15 mouse cellular contexts compared by ENCODE assay signal in genomic region chr6:111738983-111739382, GRCm38 (mm10).
A peak's percentile ranks its signal among the peaks of the same experiment; 100 is the strongest.
DNase-seq lines count a peak whose midpoint lies in the region; ATAC-seq and TF ChIP-seq lines count a peak whose summit lies in the region.
"Had no signal": no experiment of that assay in that cellular context is flagged by ENCODE, and none has a peak within 500 bp of the region (broad histone marks: within the 10 kb centered on the region; RNA-seq: fewer than 3 reads in every experiment).

No protein-coding gene starts in this region.

- H3K4me1 ChIP-seq in forebrain, embryonic 13.5 days = no peaks in the 10 kb centered on the region
- no peaks in the 10 kb centered on the region for H3K4me1 ChIP-seq in forebrain, embryonic 11.5 days (replicated peaks; ENCODE audit: control insufficient read depth, insufficient read depth, low read length)
- H3K4me1 ChIP-seq: embryonic facial prominence, embryonic 15.5 days; liver, embryonic 13.5 days had no signal

- no peaks in the 10 kb centered on the region for H3K27me3 ChIP-seq in forebrain, embryonic 13.5 days
- H3K27me3 ChIP-seq in forebrain, embryonic 11.5 days (ENCODE audit: control insufficient read depth, insufficient read depth, low read length) = no peaks in the 10 kb centered on the region
- H3K27me3 ChIP-seq: embryonic facial prominence, embryonic 15.5 days; liver, embryonic 13.5 days had no signal

- no peak for TF ChIP-seq CTCF in layer of hippocampus, adult 2 months (conservative IDR thresholded peaks at IDR 0.05)

- no peaks in the 10 kb centered on the region for H3K36me3 ChIP-seq in forebrain, embryonic 13.5 days (ENCODE audit: poor library complexity, severe bottlenecking)
- no peaks in the 10 kb centered on the region for H3K36me3 ChIP-seq in forebrain, embryonic 11.5 days (ENCODE audit: control insufficient read depth, insufficient read depth, low read length)
- H3K36me3 ChIP-seq: embryonic facial prominence, embryonic 15.5 days; liver, embryonic 13.5 days had no signal

- no peaks in the 10 kb centered on the region for H3K9me3 ChIP-seq in forebrain, embryonic 13.5 days (replicated peaks)
- H3K9me3 ChIP-seq in forebrain, embryonic 11.5 days (ENCODE audit: control insufficient read depth, low read length) = no peaks in the 10 kb centered on the region
- H3K9me3 ChIP-seq: embryonic facial prominence, embryonic 15.5 days; liver, embryonic 13.5 days had no signal

- DNase-seq in forebrain, embryonic 11.5 days (ENCODE audit: low spot score) = no peak
- DNase-seq in cerebellum, adult 8-10 months = peak; percentile 84
- peak; percentile 40 to 44 for DNase-seq in layer of hippocampus, adult 2 months (ENCODE audit: low spot score in 2 of 2)
- DNase-seq in right cerebral cortex, adult 2 months (ENCODE audit: low spot score in 2 of 2) = peak; percentile 5 to 13
- DNase-seq in kidney, postnatal 4 days = no peak
- no peak for DNase-seq in urinary bladder, postnatal 25 days (ENCODE audit: low spot score)
- DNase-seq: gastrocnemius, postnatal 10 days; liver, embryonic 13.5 days; thymus, postnatal 36 days had no signal

- H3K9ac ChIP-seq in forebrain, embryonic 13.5 days = no peak overlapping the region
- H3K9ac ChIP-seq in forebrain, embryonic 11.5 days (ENCODE audit: low read length) = no peak overlapping the region
- H3K9ac ChIP-seq: embryonic facial prominence, embryonic 15.5 days; liver, embryonic 13.5 days had no signal

- no peak overlapping the region for H3K4me2 ChIP-seq in forebrain, embryonic 13.5 days
- no peak overlapping the region for H3K4me2 ChIP-seq in forebrain, embryonic 11.5 days (ENCODE audit: low read depth, low read length, severe bottlenecking)
- H3K4me2 ChIP-seq: embryonic facial prominence, embryonic 15.5 days; liver, embryonic 13.5 days had no signal

- 85% methylated on average over 1 of the region's 1 CpGs for WGBS in forebrain, embryonic 13.5 days
- 97% methylated on average over 1 of the region's 1 CpGs for WGBS in forebrain, embryonic 11.5 days

- H3K4me3 ChIP-seq in forebrain, embryonic 13.5 days = no peak overlapping the region
- no peak overlapping the region for H3K4me3 ChIP-seq in forebrain, embryonic 11.5 days (ENCODE audit: low read depth, low read length)
- no peak overlapping the region for H3K4me3 ChIP-seq in layer of hippocampus, adult 2 months
- H3K4me3 ChIP-seq: embryonic facial prominence, embryonic 15.5 days; left cerebral cortex, adult 2 months; liver, embryonic 13.5 days had no signal

- H3K27ac ChIP-seq in forebrain, embryonic 13.5 days = no peak overlapping the region
- H3K27ac ChIP-seq in forebrain, embryonic 11.5 days (ENCODE audit: low read depth, low read length) = no peak overlapping the region
- peak overlapping the region; percentile 41; the same call in 1 of the 2 replicates for H3K27ac ChIP-seq in layer of hippocampus, adult 2 months
- H3K27ac ChIP-seq: embryonic facial prominence, embryonic 15.5 days; left cerebral cortex, adult 2 months; liver, embryonic 13.5 days; macrophage had no signal

- ATAC-seq in forebrain, embryonic 13.5 days = peak; percentile 75; the same call in 1 of the 2 replicates
- ATAC-seq in forebrain, embryonic 11.5 days (replicated peaks; ENCODE audit: low FRiP score) = no peak
- ATAC-seq in activated CD4-positive, CD25-positive, alpha-beta regulatory T cell, adult 4 months = no peak
- ATAC-seq: intestine, embryonic 16.5 days had no signal

Comparison
In these comparisons a context has a peak if more than half of its experiments do, and no peak if none do; other contexts are left out.
1. DNase-seq: peak in cerebellum, adult 8-10 months (single experiment), layer of hippocampus, adult 2 months (2 of 2) and right cerebral cortex, adult 2 months (2 of 2); none in forebrain, embryonic 11.5 days (single experiment), kidney, postnatal 4 days (0 of 2) and urinary bladder, postnatal 25 days (single experiment).